Mouse (Mus musculus): ENCODE data around the gene Klc4. TPM values are rescaled to one million over a fixed set of nuclear protein-coding genes. Genes with fewer than 3 reads are reported as not detected.

The Klc4 gene
- polyA plus RNA-seq (2012; rRNA removed): 22.6 and 24.0 TPM in 2 replicates

DNA sequence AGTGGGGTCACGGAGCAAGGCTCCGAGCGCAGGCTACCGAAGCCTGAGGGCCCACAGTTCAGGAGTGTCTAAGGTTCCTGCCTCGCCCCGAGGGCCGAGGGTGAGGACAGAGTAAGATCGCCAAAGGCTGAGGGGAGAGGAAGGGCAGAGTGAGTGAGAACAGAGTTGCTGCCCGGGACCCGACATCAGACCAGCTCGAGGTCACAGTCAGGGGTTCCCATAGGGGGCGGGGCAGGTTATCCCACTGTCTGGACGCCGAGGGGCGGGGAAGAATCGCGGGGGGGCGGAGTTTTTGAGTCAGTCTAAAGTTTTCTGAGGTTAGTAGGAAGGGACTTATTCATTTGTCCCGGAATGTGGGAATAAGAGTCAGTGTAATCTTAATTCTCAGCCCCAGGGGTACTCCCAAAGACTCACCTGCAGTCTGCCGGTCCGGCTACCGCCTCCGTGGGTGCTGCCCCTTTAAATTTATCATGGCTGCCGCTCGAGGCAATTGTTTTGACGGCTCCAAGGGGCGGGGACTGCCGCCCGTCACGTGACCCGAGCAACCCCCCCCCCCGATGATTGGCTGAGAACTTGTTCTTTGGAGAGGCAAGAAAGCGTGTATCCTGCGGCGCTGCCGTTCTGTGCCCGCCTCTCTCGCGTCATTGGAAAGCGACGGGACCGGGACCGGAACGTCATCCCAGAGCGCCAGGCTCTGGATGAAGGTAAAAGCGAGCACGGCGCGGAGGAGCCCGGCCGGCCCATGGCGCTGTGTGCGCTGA is at the start of gene Klc4, which contains the start of gene Mrpl2:
Klc4 (minus strand) TSS at position 462 of the 761 bp plus-strand sequence.
Mrpl2 (plus strand) TSS at position 669 of the 761 bp plus-strand sequence.
- no peaks in the 10 kb centered on the region for H3K36me3 ChIP-seq (ENCODE audit: control insufficient read depth, insufficient read depth, low read length)
- under 1% methylated on average over 53 of the region's 53 CpGs for WGBS
- TF ChIP-seq POLR2A (IDR thresholded peaks at IDR 0.05; ENCODE audit: control insufficient read depth, extremely low read depth, insufficient read depth, low read length, poor library complexity) (peak; percentile 83), CTCF (IDR thresholded peaks at IDR 0.05; ENCODE audit: borderline replicate concordance, control insufficient read depth, extremely low read depth, insufficient read depth, low read length, poor library complexity) (no peak)
- H3K4me1 ChIP-seq (replicated peaks; ENCODE audit: control insufficient read depth, insufficient read depth, low read length): peaks cover 12% of the 10 kb centered on the region
- DNase-seq: peak; percentile 99
- H3K4me3 ChIP-seq (ENCODE audit: control insufficient read depth, insufficient read depth, low read length): peak within 1 kb of the TSS; percentile 72
- no peak within 1 kb of the TSS for H3K27ac ChIP-seq (ENCODE audit: control insufficient read depth, insufficient read depth, low read length)
- H3K27me3 ChIP-seq (ENCODE audit: control insufficient read depth, insufficient read depth, low read length): no peaks in the 10 kb centered on the region

DNA sequence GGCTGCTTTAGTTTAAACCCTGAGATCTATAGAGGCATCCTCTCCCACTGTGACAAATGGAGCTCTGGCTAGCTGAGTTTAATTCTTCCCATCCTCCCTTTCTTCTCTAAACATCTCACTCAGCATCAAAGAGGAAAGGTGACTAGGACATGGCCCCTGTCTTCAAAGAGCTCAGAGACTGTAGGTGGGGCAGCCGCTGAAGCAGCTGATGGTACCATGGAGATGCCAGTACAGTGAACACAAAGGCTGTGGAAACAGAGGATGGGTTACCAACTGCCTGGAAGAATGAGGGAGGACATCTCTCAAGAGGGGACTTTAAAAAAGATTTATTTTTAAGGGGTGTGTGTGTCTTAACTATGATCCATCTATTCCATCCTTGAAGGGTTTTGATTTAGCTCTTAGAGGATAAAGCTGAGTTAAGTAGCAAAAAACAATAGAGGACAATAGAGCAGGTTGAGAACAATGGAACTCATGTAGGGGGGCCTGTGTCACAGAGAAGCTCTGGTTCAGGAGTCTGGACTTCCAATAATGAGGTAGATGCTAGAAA is 48.8 kb upstream of the Klc4 start:
- no peak for DNase-seq
- TF ChIP-seq CTCF (IDR thresholded peaks at IDR 0.05; ENCODE audit: borderline replicate concordance, control insufficient read depth, extremely low read depth, insufficient read depth, low read length, poor library complexity) (no peak), POLR2A (IDR thresholded peaks at IDR 0.05; ENCODE audit: control insufficient read depth, extremely low read depth, insufficient read depth, low read length, poor library complexity) (no peak)
- Histone ChIP-seq H3K27me3 (ENCODE audit: control insufficient read depth, insufficient read depth, low read length) (no peaks in the 10 kb centered on the region), H3K36me3 (ENCODE audit: control insufficient read depth, insufficient read depth, low read length) (no peaks in the 10 kb centered on the region), H3K4me3 (ENCODE audit: control insufficient read depth, insufficient read depth, low read length) (no peak overlapping the region), H3K27ac (ENCODE audit: control insufficient read depth, insufficient read depth, low read length) (no peak overlapping the region), H3K4me1 (replicated peaks; ENCODE audit: control insufficient read depth, insufficient read depth, low read length) (no peaks in the 10 kb centered on the region)
- 79% methylated on average over 1 of the region's 1 CpGs for WGBS

DNA sequence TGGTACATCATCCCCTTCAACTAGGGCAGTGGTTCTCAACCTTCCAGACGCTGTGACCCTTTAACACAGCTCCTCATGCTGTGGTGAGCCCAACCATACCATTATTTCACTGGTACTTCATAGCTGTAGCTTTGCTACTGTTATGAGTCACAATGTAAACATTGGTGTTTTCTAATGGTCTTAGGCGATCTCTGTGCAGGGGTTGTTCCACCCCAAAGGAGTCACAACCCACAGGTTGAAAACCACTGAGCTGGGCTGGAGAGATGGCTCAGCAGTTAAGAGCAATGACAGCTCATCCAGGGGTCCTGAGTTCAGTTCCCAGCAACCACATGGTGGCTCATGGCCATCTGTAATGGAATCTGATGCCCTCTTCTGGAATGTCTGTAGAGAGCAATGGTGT is 45.6 kb upstream of the Klc4 start:
- TF ChIP-seq CTCF (IDR thresholded peaks at IDR 0.05; ENCODE audit: borderline replicate concordance, control insufficient read depth, extremely low read depth, insufficient read depth, low read length, poor library complexity): no peak
- TF ChIP-seq POLR2A (IDR thresholded peaks at IDR 0.05; ENCODE audit: control insufficient read depth, extremely low read depth, insufficient read depth, low read length, poor library complexity): no peak
- H3K27ac ChIP-seq (ENCODE audit: control insufficient read depth, insufficient read depth, low read length): no peak overlapping the region
- no peaks in the 10 kb centered on the region for H3K27me3 ChIP-seq (ENCODE audit: control insufficient read depth, insufficient read depth, low read length)
- H3K4me1 ChIP-seq (replicated peaks; ENCODE audit: control insufficient read depth, insufficient read depth, low read length): no peaks in the 10 kb centered on the region
- no peak for DNase-seq
- H3K36me3 ChIP-seq (ENCODE audit: control insufficient read depth, insufficient read depth, low read length): no peaks in the 10 kb centered on the region
- WGBS: 97% methylated on average over 2 of the region's 2 CpGs
- no peak overlapping the region for H3K4me3 ChIP-seq (ENCODE audit: control insufficient read depth, insufficient read depth, low read length)

DNA sequence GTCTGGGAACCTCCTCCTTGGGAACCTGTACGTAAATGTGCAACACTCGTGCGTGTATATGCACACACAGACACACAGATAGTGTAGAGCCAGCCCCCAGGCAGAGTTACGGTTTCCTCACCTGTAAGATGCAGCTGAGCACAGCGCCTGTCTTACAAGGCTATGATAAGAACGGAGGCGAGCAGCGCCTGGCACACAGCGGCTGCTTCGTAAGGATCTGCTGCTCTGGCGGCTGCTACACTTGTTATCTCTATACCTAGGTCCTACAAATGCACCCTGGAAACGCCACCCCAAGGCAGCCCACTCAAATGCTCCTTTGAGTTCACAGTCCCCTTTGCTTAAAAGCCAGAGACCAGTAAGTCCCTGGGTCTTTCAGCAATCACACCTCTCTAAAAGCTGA is 44.8 kb upstream of the Klc4 start:
- peaks cover 2% of the 10 kb centered on the region for H3K36me3 ChIP-seq (ENCODE audit: control insufficient read depth, insufficient read depth, low read length)
- WGBS: 98% methylated on average over 12 of the region's 12 CpGs
- no peak overlapping the region for H3K27ac ChIP-seq (ENCODE audit: control insufficient read depth, insufficient read depth, low read length)
- TF ChIP-seq CTCF (IDR thresholded peaks at IDR 0.05; ENCODE audit: borderline replicate concordance, control insufficient read depth, extremely low read depth, insufficient read depth, low read length, poor library complexity) (no peak), POLR2A (IDR thresholded peaks at IDR 0.05; ENCODE audit: control insufficient read depth, extremely low read depth, insufficient read depth, low read length, poor library complexity) (no peak)
- H3K4me1 ChIP-seq (replicated peaks; ENCODE audit: control insufficient read depth, insufficient read depth, low read length): no peaks in the 10 kb centered on the region
- DNase-seq: no peak
- H3K4me3 ChIP-seq (ENCODE audit: control insufficient read depth, insufficient read depth, low read length): no peak overlapping the region
- no peaks in the 10 kb centered on the region for H3K27me3 ChIP-seq (ENCODE audit: control insufficient read depth, insufficient read depth, low read length)

DNA sequence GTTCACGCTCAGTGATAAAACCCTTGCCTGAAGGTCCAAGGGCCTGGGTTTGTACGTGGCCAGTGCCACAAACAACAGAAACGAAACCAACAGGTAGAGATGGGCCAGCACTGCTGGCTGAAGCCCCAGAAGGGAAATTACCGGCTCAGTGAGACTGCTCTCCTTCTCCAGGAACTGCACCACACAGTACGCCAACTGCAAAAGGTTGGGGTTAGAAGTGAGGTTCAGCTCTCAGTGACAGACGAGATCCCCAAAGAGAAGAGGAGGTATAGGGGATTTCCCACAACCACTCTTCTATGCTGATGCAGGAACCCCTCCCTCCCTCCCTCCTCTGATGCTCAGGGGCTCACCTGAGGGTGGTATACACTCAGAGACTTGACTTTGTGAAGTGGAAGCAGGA is 40.1 kb upstream of the Klc4 start:
- DNase-seq: no peak
- Histone ChIP-seq H3K4me1 (replicated peaks; ENCODE audit: control insufficient read depth, insufficient read depth, low read length) (peaks cover 8% of the 10 kb centered on the region; the same call in 1 of the 2 replicates), H3K27ac (ENCODE audit: control insufficient read depth, insufficient read depth, low read length) (peak overlapping the region; percentile 35; the same call in 1 of the 2 replicates), H3K4me3 (ENCODE audit: control insufficient read depth, insufficient read depth, low read length) (no peak overlapping the region), H3K27me3 (ENCODE audit: control insufficient read depth, insufficient read depth, low read length) (no peaks in the 10 kb centered on the region), H3K36me3 (ENCODE audit: control insufficient read depth, insufficient read depth, low read length) (peaks cover 18% of the 10 kb centered on the region)
- WGBS: 79% methylated on average over 6 of the region's 6 CpGs
- TF ChIP-seq POLR2A (IDR thresholded peaks at IDR 0.05; ENCODE audit: control insufficient read depth, extremely low read depth, insufficient read depth, low read length, poor library complexity): no peak
- no peak for TF ChIP-seq CTCF (IDR thresholded peaks at IDR 0.05; ENCODE audit: borderline replicate concordance, control insufficient read depth, extremely low read depth, insufficient read depth, low read length, poor library complexity)

DNA sequence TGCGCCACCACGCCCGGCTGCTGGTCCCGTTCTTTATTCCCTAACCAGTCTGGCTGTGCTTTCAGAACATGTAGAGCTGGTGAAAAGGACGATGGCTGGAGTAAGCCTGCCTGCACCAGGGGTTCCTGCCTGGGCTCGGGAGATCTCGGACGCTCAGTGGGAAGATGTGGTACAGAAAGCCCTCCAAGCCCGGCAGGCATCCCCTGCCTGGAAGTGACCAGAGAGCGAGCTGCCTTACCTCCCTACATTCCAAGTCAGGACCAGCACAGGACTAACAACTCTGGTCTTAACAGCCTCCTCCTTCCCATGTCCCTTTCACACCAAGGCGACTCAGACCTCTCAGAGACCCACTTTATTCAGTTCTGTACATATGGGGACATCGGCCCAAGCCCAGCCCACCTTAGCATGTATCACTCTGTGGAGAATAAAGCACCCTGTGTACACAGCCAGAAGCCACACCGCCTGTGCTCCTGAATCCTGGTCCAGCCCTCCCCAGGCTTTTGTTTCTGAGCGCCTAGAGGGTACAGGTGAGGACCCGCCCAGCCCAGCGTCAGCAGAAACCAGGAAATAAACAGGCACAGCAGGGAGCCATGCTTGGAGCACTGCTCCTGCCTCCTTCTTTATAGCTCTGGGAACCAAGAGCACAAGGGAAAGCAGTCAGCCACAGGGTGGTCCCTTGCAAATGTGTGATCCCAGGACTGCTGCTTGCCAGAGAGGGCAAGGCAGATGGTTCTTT is 37.0 kb upstream of the Klc4 start:
- WGBS: 96% methylated on average over 16 of the region's 16 CpGs
- H3K27ac ChIP-seq (ENCODE audit: control insufficient read depth, insufficient read depth, low read length): no peak overlapping the region
- no peak for TF ChIP-seq CTCF (IDR thresholded peaks at IDR 0.05; ENCODE audit: borderline replicate concordance, control insufficient read depth, extremely low read depth, insufficient read depth, low read length, poor library complexity)
- TF ChIP-seq POLR2A (IDR thresholded peaks at IDR 0.05; ENCODE audit: control insufficient read depth, extremely low read depth, insufficient read depth, low read length, poor library complexity): no peak
- DNase-seq: no peak
- no peaks in the 10 kb centered on the region for H3K27me3 ChIP-seq (ENCODE audit: control insufficient read depth, insufficient read depth, low read length)
- H3K36me3 ChIP-seq (ENCODE audit: control insufficient read depth, insufficient read depth, low read length): peaks cover 18% of the 10 kb centered on the region
- H3K4me3 ChIP-seq (ENCODE audit: control insufficient read depth, insufficient read depth, low read length): no peak overlapping the region
- peaks cover 20% of the 10 kb centered on the region for H3K4me1 ChIP-seq (replicated peaks; ENCODE audit: control insufficient read depth, insufficient read depth, low read length)
